Mouse (Mus musculus): ENCODE measurements around the gene Col5a1.

Gene Col5a1

GRCm38 (mm10) chr2:27885456-27886147 lies 623 bp upstream of the Col5a1 start:
- DNase-seq (ENCODE audit: low read depth in 1 of 2, low spot score in 2 of 2) = no peak

GRCm38 (mm10) chr2:27886608-27887460 lies 609 bp downstream of the Col5a1 start:
- DNase-seq (ENCODE audit: low read depth in 1 of 2, low spot score in 2 of 2) = no peak

GRCm38 (mm10) chr2:27887461-27888264 lies 1.4 kb downstream of the Col5a1 start:
- DNase-seq (ENCODE audit: low read depth in 1 of 2, low spot score in 2 of 2) = no peak

DNA sequence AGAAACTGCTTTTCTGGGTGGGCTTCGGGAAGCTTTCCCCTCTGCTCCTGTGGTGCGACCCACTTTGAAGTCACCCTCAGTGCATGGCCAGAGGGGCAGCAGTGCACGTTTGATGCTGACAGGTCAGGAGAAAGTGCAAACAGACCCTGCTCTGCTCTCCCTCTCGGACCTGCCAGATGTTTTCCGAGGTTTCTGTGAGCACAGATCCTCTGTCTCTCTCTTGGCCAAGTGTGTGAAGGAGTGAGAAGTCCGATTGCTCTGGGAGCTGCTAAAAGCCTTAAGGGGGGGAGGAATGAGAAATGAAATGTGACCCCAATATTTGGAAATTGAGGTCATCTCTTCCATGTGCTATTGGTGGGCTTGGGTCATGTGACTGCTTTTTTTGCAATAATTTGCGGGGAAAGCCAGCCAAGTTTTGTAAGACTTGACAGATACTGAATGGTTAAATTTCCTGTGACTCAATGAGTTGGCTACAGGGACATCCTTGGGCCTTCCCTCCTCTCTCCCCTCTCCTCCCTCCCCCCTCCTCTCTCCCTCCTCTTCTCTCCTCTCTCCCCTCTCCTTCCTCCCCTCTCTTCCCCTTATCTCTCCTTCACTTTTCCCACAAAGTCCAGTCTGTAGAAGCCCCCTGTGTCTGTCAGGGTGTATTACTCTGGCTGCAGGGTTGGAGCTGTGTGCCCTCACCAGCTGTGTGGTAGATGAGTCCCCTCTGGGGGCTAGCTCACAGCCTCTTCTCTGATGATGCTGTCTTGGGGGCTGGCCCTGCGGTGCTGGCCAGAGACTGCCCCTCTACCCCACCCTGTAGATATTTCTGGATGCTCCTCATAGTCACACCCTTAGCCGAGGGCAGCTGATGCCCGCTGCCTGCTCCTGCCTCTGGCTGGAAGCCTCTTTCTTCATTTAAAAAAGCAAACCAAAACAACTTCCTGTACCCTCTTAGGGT lies 2.6 kb downstream of the Col5a1 start:
- DNase-seq (ENCODE audit: low read depth in 1 of 2, low spot score in 2 of 2) = no peak

DNA sequence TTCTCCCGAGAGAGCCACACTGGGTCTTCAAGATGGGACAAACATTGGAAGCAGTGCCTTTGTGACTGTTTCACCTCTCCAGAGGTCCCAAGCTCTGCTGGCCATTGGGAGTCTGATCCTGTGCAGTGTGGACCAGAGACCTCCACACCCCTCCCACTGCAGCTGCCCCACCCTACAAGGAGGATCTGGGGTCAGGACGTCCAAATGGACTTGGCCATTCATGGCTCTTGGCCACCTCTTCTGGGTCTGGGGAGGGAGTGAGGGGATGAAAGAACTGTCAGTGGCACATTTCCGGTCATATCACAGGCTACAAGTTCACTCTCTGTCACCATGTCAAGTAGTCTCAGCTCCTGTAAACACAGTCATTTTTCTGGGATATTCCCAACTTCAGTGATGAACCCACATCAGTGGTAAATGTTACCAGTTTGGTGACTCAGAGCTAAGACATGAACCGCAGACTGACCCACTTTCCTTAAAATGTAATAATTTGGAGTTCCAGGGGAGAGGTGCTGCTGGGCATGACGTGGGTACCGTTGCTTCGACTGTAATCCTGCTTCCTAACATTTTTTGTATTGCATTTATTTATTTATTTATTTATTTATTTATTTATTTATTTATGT lies 5.8 kb downstream of the Col5a1 start:
- DNase-seq (ENCODE audit: low read depth in 1 of 2, low spot score in 2 of 2) = no peak

GRCm38 (mm10) chr2:27893015-27893414 lies 6.8 kb downstream of the Col5a1 start:
- no peak for DNase-seq (ENCODE audit: low read depth in 1 of 2, low spot score in 2 of 2)

DNA sequence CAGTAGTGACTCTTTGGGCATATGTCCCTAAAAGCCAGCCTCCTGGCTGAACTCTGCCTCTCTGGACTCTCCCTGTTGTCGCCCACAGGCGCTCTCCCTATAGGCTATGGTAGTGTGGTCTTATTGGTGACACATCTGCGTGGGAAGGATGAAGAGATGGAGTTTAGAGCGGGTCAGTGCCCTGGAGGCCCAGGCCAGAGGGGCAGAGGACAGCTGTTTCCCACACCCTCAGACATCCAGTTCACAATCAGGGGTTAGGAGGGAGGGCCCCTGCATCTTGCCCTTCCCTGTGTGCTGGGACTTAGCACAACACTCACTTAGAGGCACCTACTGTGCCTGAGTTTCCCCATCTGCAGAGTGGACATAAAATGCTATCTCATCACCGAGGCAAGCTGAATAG lies 8.8 kb downstream of the Col5a1 start:
- DNase-seq (ENCODE audit: low read depth in 1 of 2, low spot score in 2 of 2) = no peak

- no peak for DNase-seq (ENCODE audit: low read depth in 1 of 2, low spot score in 2 of 2)
Measured at GRCm38 (mm10) chr2:27895648-27896047, 9.4 kb downstream of the Col5a1 start.

- no peak for DNase-seq (ENCODE audit: low read depth in 1 of 2, low spot score in 2 of 2)
Measured at GRCm38 (mm10) chr2:27897161-27897560, 10.9 kb downstream of the Col5a1 start.

DNA sequence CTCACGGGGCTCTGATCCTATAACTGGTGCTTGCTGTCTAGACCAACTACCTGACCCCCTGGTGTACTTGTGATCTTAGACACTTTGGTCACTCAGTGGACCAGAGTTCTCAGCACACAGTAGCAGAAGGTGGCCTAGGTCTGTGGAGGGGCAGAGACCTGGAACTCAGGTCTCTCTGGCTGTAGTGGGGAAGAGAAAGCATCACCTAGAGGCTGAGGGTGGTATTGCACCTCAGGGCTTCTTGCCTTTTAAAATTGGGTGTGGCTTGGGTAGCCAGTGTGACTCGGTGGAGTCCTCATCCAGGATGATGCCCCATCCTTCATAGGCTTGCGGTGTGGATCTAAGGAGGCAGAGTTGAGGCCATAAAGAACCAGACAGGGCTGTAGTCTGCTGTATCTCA lies 13.7 kb downstream of the Col5a1 start:
- peak in 1 of 2 experiments; percentile 30 for DNase-seq (ENCODE audit: low read depth in 1 of 2, low spot score in 2 of 2)

- no peak for DNase-seq (ENCODE audit: low read depth in 1 of 2, low spot score in 2 of 2)
Measured at GRCm38 (mm10) chr2:27901076-27901475, 14.9 kb downstream of the Col5a1 start.

DNA sequence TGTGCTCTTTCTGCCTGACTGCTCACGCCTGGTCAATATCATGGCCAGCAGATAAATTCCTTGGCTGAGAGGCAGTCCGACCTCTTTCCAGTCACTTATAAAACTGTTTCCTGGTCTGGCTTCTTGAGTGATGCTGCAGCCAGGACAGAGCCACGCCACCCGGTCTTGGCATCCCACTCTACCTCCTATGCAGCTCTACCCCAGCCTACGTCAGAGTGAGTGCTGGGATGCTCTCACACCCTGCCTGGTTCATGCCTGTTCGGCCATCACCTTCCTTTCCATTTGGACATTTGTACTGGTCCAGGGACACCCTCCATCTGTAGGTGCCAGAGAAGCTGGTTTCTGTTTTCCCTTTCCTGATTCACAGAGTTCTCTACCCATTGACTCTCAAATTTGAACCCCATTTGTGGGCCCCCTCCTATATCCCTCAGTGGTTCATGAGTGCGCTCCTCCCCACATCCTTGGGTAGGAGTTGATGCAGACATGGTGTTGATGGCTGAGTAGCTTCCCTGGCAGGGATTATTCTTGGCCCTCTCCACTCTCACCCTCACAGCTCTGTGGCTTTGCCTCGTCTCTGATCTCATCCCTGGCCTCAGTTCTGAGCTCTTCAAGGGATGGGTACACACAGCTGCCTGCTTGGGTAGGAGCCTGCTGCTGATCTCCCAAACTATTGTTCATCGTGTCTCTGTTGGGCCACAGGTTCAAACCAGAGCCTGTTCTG lies 15.5 kb downstream of the Col5a1 start:
- DNase-seq (ENCODE audit: low read depth in 1 of 2, low spot score in 2 of 2) = no peak

DNA sequence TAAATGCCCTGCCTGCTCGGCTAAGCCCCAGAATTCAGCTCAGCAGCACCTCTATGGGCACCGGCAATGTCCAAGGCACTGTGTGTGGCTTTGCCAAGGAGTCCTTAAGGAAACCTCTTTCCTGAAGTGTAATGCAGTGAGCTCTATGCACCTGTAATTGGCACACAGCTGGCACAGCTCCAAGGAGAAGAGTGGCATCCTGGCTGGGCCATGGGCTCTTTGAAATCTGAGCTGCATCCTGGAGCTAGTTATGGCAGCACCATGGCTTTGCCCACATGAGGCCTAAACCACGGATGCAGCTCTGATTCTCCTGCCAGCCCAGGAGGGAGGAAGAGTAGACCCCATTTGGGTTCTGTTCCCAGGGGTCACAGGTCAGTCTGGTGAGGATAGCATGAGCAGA lies 16.1 kb downstream of the Col5a1 start:
- no peak for DNase-seq (ENCODE audit: low read depth in 1 of 2, low spot score in 2 of 2)

DNA sequence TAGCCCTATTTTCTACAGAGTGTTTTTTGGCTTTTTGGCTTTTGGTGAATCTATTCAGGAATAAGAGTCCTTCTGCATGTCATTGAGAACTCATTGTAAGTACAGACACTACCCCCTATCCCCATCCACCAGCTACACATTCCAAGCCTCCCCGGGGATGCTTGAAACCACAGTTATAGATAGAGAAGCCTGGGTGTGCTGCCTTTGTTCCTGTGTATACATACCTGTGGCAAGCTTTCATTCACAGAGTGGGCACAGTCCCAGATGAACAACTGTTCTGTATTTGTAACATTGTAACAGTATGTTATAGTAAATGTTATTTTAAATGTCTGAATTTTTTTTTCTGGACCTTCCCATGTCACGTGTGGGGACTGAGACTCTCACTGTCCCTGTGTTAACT lies 19.2 kb downstream of the Col5a1 start:
- DNase-seq (ENCODE audit: low read depth in 1 of 2, low spot score in 2 of 2) = no peak

- no peak for DNase-seq (ENCODE audit: low read depth in 1 of 2, low spot score in 2 of 2)
Measured at GRCm38 (mm10) chr2:27910501-27910900, 24.3 kb downstream of the Col5a1 start.

- DNase-seq (ENCODE audit: low read depth in 1 of 2, low spot score in 2 of 2) = no peak
Measured at GRCm38 (mm10) chr2:27912546-27913275, 26.5 kb downstream of the Col5a1 start.

DNA sequence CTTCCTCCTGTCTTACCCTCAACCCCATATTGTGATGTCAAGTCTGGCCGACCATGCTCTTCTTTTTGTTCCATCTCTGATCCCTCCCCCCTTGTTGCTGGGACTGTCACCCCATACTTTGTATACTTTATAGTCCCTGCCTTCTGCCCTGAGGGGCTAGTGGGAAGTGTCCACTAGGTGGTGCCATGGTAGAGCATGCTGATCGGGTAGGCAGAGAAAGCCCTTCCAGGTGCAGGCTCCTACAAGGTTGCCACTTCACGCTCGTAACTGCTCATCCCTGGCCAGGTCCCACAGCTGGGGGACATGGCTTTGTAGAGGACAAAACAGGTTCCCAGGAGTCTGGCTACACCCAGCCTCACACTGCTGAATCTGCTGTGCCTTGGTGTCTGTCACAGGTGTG lies 29.5 kb downstream of the Col5a1 start:
- no peak for DNase-seq (ENCODE audit: low read depth in 1 of 2, low spot score in 2 of 2)

DNA sequence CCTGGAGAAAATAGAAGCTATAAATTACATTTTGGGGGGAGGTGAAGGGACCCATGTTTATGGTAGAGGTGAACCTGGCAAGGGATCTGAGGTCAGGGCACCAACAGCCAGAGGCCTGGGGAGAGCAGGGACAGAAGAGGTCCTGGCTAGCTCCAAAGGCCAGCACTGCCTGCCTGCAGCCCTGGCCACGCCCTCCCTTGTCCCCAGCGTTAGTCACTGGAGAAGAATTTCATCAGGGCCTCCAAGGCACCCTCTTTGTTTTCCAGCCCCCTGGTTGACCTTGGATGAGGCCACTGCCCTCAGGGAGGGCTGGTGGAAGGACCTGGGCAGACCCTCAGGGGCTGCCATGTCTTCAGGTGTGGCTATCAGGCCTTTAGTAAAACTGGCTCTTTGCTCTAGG lies 30.1 kb downstream of the Col5a1 start:
- DNase-seq (ENCODE audit: low read depth in 1 of 2, low spot score in 2 of 2) = no peak

DNA sequence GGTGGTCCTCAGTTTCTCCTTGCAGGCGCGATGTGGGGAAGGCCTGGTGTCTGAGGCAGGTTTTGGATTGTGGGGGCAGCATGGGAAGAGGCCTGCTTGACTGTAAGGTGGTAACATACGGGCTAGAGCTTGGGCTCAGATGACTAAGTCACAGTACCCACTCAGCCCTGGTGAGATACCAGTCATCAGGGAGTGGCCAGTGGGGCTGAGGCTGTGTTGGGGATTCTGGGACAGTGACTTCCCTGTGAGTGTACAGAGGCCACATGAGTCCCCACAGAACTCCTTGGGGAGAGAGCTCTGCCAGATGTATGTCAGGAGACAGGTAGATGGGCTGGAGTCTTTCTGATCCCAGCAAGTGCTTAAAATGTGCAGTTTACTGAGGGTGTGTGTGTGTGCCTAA lies 31.0 kb downstream of the Col5a1 start:
- no peak for DNase-seq (ENCODE audit: low read depth in 1 of 2, low spot score in 2 of 2)
